ENCODE assay signal across 10 mouse cellular contexts in the genomic region with DNA sequence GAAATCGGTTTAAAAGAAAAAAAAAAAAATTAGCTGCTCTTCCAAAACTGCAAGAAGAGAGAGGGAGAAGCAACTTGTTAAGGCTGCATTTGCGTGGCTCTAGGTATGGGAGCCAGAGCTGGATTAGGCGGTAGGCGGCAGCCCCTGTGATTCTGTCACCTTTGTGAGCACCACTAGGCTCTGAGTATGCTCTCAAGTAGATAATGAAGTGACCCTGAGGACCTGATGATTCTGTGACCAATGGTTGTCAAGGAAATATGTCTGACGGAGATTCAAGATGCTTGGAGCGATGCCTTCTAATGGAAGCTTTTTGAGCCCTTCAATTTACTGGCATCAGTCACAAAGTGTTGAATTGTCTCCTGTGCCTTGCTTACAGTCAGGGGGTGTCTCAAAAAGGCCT.
A peak's percentile ranks its signal among the peaks of the same experiment; 100 is the strongest.
DNase-seq lines count a peak whose midpoint lies in the region; ATAC-seq and TF ChIP-seq lines count a peak whose summit lies in the region.
"Had no signal": no experiment of that assay in that cellular context is flagged by ENCODE, and none has a peak within 500 bp of the region (broad histone marks: within the 10 kb centered on the region; RNA-seq: fewer than 3 reads in every experiment).

No protein-coding gene starts in this region.

- H3K9ac ChIP-seq in liver, embryonic 11.5 days (ENCODE audit: low read depth, low read length): no peak overlapping the region
- H3K9ac ChIP-seq in forebrain, embryonic 14.5 days (ENCODE audit: low read length): peak overlapping the region; percentile 100
- H3K9ac ChIP-seq in limb, embryonic 11.5 days (ENCODE audit: low read length): peak overlapping the region; percentile 99; the same call in 1 of the 2 replicates

- H3K36me3 ChIP-seq in liver, embryonic 11.5 days (ENCODE audit: control insufficient read depth, insufficient read depth, low read length): no peaks in the 10 kb centered on the region
- H3K36me3 ChIP-seq in forebrain, embryonic 14.5 days (ENCODE audit: control insufficient read depth, insufficient read depth, low read length): peaks cover 13% of the 10 kb centered on the region
- H3K36me3 ChIP-seq in limb, embryonic 11.5 days (ENCODE audit: control insufficient read depth, insufficient read depth, low read length): no peaks in the 10 kb centered on the region
- no peaks in the 10 kb centered on the region for H3K36me3 ChIP-seq in small intestine, adult 2 months (ENCODE audit: control insufficient read depth, insufficient read depth, low read length)

- ATAC-seq in liver, embryonic 11.5 days (replicated peaks; ENCODE audit: low FRiP score): no peak
- ATAC-seq in forebrain, embryonic 14.5 days: no peak
- no peak for ATAC-seq in limb, embryonic 11.5 days (ENCODE audit: insufficient number of reproducible peaks, low FRiP score, low TSS enrichment, low read depth)

- no peak for DNase-seq in liver, embryonic 11.5 days (ENCODE audit: low spot score)
- DNase-seq in liver: no peak
- DNase-seq in forebrain, embryonic 14.5 days (ENCODE audit: low spot score): peak; percentile 61
- DNase-seq in limb, embryonic 11.5 days (ENCODE audit: low spot score): peak; percentile 31
- no peak for DNase-seq in urinary bladder, postnatal 25 days (ENCODE audit: low spot score)
- DNase-seq in left cerebral cortex, adult 18-20 months (ENCODE audit: low spot score in 2 of 2): no peak
- DNase-seq in c-Kit-positive CD71-positive TER-119-positive erythroid progenitor cells, embryonic 14.5 days (ENCODE audit: low spot score): no peak
- DNase-seq: gastrocnemius, postnatal 10 days; thymus, adult 18-20 months had no signal

- H3K4me2 ChIP-seq in liver, embryonic 11.5 days: peak overlapping the region; percentile 75
- peak overlapping the region; percentile 75 for H3K4me2 ChIP-seq in forebrain, embryonic 14.5 days (ENCODE audit: low read length)
- H3K4me2 ChIP-seq in limb, embryonic 11.5 days (ENCODE audit: low read depth, severe bottlenecking): peak overlapping the region; percentile 47

- H3K9me3 ChIP-seq in liver, embryonic 11.5 days (ENCODE audit: control insufficient read depth, low read length): no peaks in the 10 kb centered on the region
- H3K9me3 ChIP-seq in forebrain, embryonic 14.5 days (replicated peaks; ENCODE audit: control insufficient read depth, low read length): no peaks in the 10 kb centered on the region
- no peaks in the 10 kb centered on the region for H3K9me3 ChIP-seq in limb, embryonic 11.5 days (ENCODE audit: control insufficient read depth, low read length)

- H3K27me3 ChIP-seq in liver, embryonic 11.5 days (replicated peaks; ENCODE audit: control insufficient read depth, insufficient read depth, low read length): peaks cover 33% of the 10 kb centered on the region
- H3K27me3 ChIP-seq in forebrain, embryonic 14.5 days (replicated peaks; ENCODE audit: control insufficient read depth, insufficient read depth, low read length): no peaks in the 10 kb centered on the region
- no peaks in the 10 kb centered on the region for H3K27me3 ChIP-seq in limb, embryonic 11.5 days (ENCODE audit: control insufficient read depth, insufficient read depth, low read length)
- no peaks in the 10 kb centered on the region for H3K27me3 ChIP-seq in small intestine, adult 2 months (ENCODE audit: control insufficient read depth, insufficient read depth, low read length)

- no peak for TF ChIP-seq POLR2A in small intestine, adult 2 months (IDR thresholded peaks at IDR 0.05; ENCODE audit: low read depth, low read length)

- H3K27ac ChIP-seq in liver, embryonic 11.5 days (ENCODE audit: low read depth, low read length): no peak overlapping the region
- peak overlapping the region; percentile 100 for H3K27ac ChIP-seq in forebrain, embryonic 14.5 days (ENCODE audit: low read depth, low read length)
- H3K27ac ChIP-seq in limb, embryonic 11.5 days (replicated peaks; ENCODE audit: low read depth, low read length): no peak overlapping the region
- no peak overlapping the region for H3K27ac ChIP-seq in small intestine, adult 2 months (ENCODE audit: insufficient read depth, low read depth, low read length)

- WGBS in liver, embryonic 11.5 days: 62% methylated on average over 6 of the region's 6 CpGs
- WGBS in forebrain, embryonic 14.5 days: 5% methylated on average over 6 of the region's 6 CpGs
- WGBS in limb, embryonic 11.5 days: 26% methylated on average over 6 of the region's 6 CpGs
- 37% methylated on average over 6 of the region's 6 CpGs for WGBS in small intestine, adult 2 months

- TF ChIP-seq CTCF in small intestine, adult 2 months (IDR thresholded peaks at IDR 0.05; ENCODE audit: extremely low read depth, insufficient read length, insufficient replicate concordance, low read depth, low read length): no peak

- H3K4me3 ChIP-seq in liver, embryonic 11.5 days (ENCODE audit: low read depth, low read length): no peak overlapping the region
- peak overlapping the region; percentile 91 for H3K4me3 ChIP-seq in forebrain, embryonic 14.5 days (ENCODE audit: low read depth, low read length)
- H3K4me3 ChIP-seq in limb, embryonic 11.5 days (ENCODE audit: low read depth, low read length): peak overlapping the region; percentile 94
- H3K4me3 ChIP-seq in small intestine, adult 2 months (ENCODE audit: low read depth, low read length): peak overlapping the region; percentile 25; the same call in 1 of the 2 replicates

- peaks cover 2% of the 10 kb centered on the region; the same call in 1 of the 2 replicates for H3K4me1 ChIP-seq in liver, embryonic 11.5 days (replicated peaks; ENCODE audit: control insufficient read depth, insufficient read depth, low read length)
- peaks cover 30% of the 10 kb centered on the region for H3K4me1 ChIP-seq in forebrain, embryonic 14.5 days (ENCODE audit: control insufficient read depth, insufficient read depth, low read length)
- peaks cover 27% of the 10 kb centered on the region for H3K4me1 ChIP-seq in limb, embryonic 11.5 days (ENCODE audit: control insufficient read depth, insufficient read depth, low read length)
- peaks cover 3% of the 10 kb centered on the region for H3K4me1 ChIP-seq in small intestine, adult 2 months (ENCODE audit: control insufficient read depth, insufficient read depth, insufficient read length, low read length)

Comparison
In these comparisons a context has a peak if more than half of its experiments do, and no peak if none do; other contexts are left out.
1. DNase-seq: peak in forebrain, embryonic 14.5 days (single experiment) and limb, embryonic 11.5 days (single experiment); none in liver, embryonic 11.5 days (single experiment), liver (single experiment), urinary bladder, postnatal 25 days (single experiment), left cerebral cortex, adult 18-20 months (0 of 2) and c-Kit-positive CD71-positive TER-119-positive erythroid progenitor cells, embryonic 14.5 days (single experiment).
2. Peak in every context shown above with its lines, with median percentiles within 50 percentile points of each other: H3K4me2 ChIP-seq.